Mouse (Mus musculus): ENCODE data around the gene Fam19a5.
A peak's percentile ranks its signal among the peaks of the same experiment; 100 is the strongest.

Fam19a5 gene

GRCm38 (mm10) chr15:87596731-87597130 lies 52.6 kb downstream of the Fam19a5 start:
- DNase-seq (ENCODE audit: low read depth, low spot score), result no peak

- DNase-seq (ENCODE audit: low read depth, low spot score), result peak; percentile 53
Observed at GRCm38 (mm10) chr15:87597149-87597548, 53.0 kb downstream of the Fam19a5 start.

- DNase-seq (ENCODE audit: low read depth, low spot score), result no peak
Observed at GRCm38 (mm10) chr15:87597766-87598165, 53.7 kb downstream of the Fam19a5 start.

DNA sequence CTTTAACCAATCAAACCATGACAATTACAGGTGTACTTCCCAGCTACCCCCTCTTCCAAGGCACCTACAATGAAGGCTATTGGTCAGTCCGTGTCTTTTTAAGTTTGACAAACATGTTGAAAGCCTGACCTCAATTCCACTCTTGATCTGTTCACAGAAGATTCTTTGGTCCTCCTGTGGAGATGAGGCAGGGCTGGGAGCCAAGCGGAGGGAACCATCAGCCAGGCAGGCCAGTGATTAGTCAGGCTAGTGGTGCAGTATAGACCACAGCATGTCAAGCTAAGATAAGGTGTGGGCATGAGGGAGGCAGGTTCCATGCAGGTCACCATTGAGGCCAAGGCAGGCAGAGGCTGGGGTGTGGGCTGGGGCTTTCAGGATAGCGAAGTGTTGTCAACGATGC lies 54.5 kb downstream of the Fam19a5 start:
- DNase-seq (ENCODE audit: low read depth, low spot score), result no peak

DNA sequence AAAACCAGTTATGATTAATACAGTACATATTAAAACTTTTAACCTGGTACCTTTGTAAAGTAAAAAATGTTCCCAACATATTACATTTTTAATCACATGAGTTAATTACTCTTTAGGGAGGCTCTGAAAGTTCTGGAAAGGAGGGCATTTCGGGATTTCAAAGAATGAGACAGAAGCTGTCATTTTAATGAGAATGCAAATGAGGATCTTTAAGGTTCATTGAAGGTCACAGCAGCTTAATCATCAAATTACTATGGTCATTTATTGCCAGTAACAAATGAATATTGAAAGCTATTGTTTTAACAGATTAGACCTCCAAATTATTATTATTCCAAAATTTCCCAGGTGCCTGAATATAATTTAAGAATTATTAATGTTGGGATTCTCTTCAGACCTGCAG lies 59.2 kb downstream of the Fam19a5 start:
- DNase-seq (ENCODE audit: low read depth, low spot score), result no peak

DNA sequence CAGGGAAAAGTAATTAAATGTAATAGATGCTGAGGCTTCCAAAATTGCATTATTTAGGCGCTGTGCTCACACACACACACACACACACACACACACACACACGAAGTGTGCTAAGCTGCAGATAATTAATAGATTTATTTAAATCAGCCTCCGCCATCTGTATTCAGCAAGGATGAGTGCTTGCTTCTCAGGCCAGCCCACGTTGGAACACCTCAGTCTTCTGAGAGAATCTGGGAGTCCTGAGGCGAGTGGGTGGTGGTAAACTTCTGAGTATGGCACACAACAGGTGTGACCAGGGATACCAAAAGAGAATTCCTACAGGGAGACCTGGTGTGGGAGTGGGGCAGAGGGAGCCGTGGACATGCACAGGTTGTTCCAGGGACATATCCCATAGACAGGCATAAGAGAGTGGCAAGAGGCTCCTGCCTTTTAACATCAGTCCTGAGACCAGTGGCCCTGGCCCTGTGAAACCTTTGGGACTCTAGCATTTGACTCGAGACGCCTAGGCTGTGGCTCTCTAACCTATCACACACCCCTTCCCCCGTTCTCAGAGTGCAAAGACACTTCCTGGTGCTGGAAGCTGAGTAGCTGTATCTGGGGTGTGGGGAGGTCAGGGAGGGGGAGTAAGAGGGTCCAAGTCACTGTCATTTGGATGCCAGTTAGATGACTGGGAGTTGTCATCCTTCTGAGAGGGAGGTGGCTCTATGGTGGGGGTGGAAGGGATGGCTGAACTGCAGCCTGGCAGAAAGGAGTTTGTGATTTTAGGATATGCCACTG lies 61.6 kb downstream of the Fam19a5 start:
- no peak for DNase-seq (ENCODE audit: low read depth, low spot score)

GRCm38 (mm10) chr15:87606702-87607101 lies 62.6 kb downstream of the Fam19a5 start:
- DNase-seq (ENCODE audit: low read depth, low spot score), result no peak

- no peak for DNase-seq (ENCODE audit: low read depth, low spot score)
Observed at GRCm38 (mm10) chr15:87609236-87609635, 65.1 kb downstream of the Fam19a5 start.

- no peak for DNase-seq (ENCODE audit: low read depth, low spot score)
Observed at GRCm38 (mm10) chr15:87623966-87624609, 80.0 kb downstream of the Fam19a5 start.

- no peak for DNase-seq (ENCODE audit: low read depth, low spot score)
Observed at GRCm38 (mm10) chr15:87624610-87625091, 80.6 kb downstream of the Fam19a5 start.

DNA sequence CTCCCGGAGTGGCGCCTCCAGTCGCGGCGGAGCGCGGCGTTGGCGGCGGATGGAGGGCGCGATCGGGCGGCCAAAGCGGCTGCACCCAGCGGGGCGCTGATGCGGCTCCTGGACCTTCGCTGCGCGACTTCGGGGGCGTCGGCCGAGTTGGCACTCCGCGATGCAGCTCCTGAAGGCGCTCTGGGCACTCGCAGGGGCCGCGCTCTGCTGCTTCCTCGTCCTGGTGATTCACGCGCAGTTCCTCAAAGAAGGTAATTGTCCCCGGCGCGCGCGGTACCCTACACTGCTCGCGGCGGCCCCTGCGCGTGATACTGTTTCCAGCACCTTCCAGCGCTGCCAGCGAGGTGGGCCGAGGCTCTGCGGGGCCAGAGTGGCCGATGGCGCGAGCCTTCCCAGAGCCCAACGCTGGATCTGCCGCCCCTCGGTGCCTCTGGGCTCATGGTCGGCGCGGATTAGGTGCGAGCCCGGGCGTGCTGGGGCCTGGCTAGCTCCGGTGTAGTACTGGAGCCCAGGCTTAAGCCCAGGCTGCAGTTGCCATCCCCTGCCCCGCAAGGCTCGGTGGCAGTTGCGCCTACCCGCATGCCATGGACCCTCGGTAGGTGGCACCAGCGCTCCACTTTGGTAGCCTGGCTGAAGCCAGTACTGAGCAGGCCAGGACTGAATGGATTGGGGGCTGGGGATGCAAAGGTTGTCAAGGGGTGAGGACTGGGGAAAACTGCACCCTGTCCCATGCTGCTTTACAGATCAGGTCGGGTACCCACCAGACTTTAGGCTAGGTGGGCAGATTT lies 81.3 kb downstream of the Fam19a5 start:
- DNase-seq (ENCODE audit: low read depth, low spot score), result no peak

GRCm38 (mm10) chr15:87635272-87635671 lies 91.2 kb downstream of the Fam19a5 start:
- DNase-seq (ENCODE audit: low read depth, low spot score), result no peak

- DNase-seq (ENCODE audit: low read depth, low spot score), result no peak
Observed at GRCm38 (mm10) chr15:87636407-87636806, 92.3 kb downstream of the Fam19a5 start.

DNA sequence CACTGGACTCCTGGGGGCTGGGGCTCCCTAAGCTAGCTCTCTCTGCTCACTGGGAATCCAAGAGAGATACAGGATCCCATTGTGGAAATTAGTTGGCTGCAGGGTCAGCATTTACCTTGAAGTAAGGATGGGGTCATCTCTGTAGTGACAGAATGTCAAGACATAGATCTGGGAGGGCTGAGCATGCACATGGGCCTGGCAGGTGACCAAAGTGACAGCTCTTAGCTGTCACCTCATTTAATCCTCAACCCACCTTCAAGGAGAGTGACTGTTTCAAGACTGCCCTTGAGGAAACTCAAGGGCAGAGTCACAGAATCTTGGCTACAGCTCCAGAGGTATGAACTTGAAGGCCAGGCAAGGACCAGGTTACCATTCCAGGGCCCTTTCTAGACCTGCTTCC lies 93.1 kb downstream of the Fam19a5 start:
- no peak for DNase-seq (ENCODE audit: low read depth, low spot score)

DNA sequence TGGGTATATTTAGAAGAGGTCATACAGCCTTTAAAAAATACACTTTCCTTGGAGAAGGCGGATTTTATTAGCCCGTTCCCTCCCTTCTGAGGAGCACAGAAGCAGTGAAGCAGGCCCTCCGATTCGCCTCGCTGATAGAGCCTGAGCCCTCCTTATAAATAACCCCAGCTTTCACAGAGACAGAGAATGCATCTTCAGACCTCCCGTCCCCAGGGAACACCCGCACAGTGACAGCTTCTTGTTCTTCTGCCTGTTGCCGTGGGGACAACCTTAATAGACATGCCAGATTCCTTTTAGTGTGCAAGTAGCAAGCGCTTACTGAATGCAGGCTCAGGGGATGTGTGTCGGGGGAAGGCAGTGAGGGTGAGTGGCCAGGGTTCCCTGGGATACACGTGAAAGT lies 94.2 kb downstream of the Fam19a5 start:
- DNase-seq (ENCODE audit: low read depth, low spot score), result no peak

- DNase-seq (ENCODE audit: low read depth, low spot score), result no peak
Observed at GRCm38 (mm10) chr15:87646313-87647061, 102.4 kb downstream of the Fam19a5 start.

DNA sequence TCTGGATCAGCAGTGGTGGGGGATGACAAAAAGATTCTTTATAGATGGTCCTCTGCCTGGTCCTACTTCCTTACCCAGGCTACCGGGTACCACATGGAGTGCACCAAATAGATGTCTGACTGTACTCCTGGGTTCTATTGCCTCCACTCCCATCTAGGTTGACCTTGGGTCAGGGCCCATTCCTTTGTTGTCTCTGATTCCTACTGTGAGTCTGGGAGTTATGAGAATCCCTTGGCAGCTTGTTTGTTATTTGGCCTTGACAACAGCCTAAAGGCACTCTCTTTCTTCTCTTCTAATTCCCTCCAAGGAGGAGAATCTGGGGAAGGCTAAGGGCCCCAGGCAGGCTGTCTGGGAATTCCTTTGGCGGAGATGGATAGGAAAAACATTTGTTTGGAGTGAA lies 105.6 kb downstream of the Fam19a5 start:
- DNase-seq (ENCODE audit: low read depth, low spot score), result no peak

DNA sequence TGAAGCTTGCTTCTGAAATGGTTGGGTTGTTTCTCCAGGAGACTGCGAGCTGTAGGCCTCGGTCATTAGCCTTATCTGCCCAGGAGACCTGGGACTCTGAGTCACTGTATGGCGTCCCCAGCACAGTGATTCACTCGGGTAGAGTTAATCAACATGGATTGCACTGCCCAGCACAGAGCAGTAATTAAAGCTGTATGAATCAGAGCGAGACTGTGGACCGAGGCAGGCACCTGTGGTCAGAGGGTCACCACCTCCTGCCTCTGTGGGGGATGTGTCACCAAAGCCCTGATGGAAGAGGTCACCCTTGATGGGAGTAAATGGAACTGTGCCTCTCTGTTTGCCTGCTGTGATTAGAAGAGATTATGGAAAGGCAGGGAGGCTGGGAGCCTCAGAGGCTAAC lies 110.5 kb downstream of the Fam19a5 start:
- DNase-seq (ENCODE audit: low read depth, low spot score), result peak; percentile 42

GRCm38 (mm10) chr15:87656496-87657155 lies 112.5 kb downstream of the Fam19a5 start:
- no peak for DNase-seq (ENCODE audit: low read depth, low spot score)

DNA sequence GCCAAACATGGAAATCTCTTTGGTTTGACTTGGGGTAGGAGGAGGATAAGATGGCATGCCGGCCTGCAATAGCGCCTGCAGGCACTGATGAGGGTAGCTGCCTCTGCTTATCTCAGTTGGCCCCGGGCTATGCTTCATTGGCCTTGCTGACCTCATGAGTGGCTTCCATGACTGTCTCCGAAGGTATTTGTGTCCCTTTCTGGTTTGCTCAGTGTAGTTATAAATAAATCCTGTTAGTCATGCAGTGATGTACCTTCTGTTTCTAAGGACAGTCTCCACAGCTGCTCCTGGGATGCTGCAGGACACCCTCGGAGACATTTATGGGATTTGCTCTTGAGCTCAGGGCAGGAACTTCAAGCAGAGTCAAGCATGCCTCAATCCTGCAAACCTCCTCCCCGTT lies 115.6 kb downstream of the Fam19a5 start:
- DNase-seq (ENCODE audit: low read depth, low spot score), result no peak

DNA sequence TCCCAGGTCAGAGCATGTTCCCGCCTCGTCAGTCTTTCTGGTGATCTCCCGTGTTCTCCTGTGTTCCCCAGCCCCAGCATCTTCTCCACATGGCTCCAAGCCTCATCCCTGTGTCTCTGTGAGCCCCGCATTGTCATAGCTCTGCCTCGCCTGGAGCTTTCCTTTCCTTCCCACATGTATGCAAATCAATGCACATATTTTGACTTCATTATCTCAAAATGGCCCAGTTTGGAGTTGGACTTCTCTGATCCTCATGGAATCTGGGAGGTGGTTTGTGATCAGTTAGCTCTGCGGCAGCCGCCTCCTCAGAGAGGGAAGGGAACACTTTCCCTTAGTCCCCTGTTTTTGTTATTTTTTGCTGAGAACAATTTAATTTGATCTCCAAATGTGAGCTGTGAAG lies 117.9 kb downstream of the Fam19a5 start:
- no peak for DNase-seq (ENCODE audit: low read depth, low spot score)
